Mouse (Mus musculus) CH12.LX (cell line): ENCODE results near the gene Mms19. TPM values are rescaled to one million over a fixed set of nuclear protein-coding genes. Genes with fewer than 3 reads are reported as not detected.
A peak's percentile ranks its signal among the peaks of the same experiment; 100 is the strongest.

Experiments
- DNase-seq: peaks from one replicate; pipeline ENCODE4 v3.0.0-alpha.2; 2013; ENCODE audit errors: extremely low read depth
- H3K27ac ChIP-seq: 2 replicates; pipeline ENCODE4 v1.5.1; 2012; ENCODE audit warnings: low read depth, mild to moderate bottlenecking, control low read depth, moderate library complexity; ENCODE audit not compliant: insufficient read depth
- H3K27me3 ChIP-seq: replicated peaks from 2 replicates; pipeline ENCODE3; 2012; ENCODE audit warnings: inconsistent platforms
- H3K36me3 ChIP-seq, 2 experiments: replicated peaks in 1 of 2; 2 replicates each; pipeline versions ENCODE3 to v1.6.1; 2012; ENCODE audit warnings: inconsistent platforms in 1 of 2, low read length in 1 of 2, mild to moderate bottlenecking in 1 of 2, mixed read lengths in 1 of 2, moderate library complexity in 1 of 2; ENCODE audit not compliant: control insufficient read depth in 1 of 2, insufficient read depth in 1 of 2
- H3K4me1 ChIP-seq, 2 experiments: 2 replicates each; pipeline ENCODE4 v1.6.1; 2012; ENCODE audit warnings: inconsistent platforms in 1 of 2, moderate library complexity in 1 of 2; ENCODE audit not compliant: insufficient read depth in 2 of 2, control insufficient read depth in 1 of 2
- H3K4me2 ChIP-seq: 2 replicates; pipeline ENCODE4 v1.6.1; 2012; ENCODE audit warnings: low read depth, mild to moderate bottlenecking, control low read depth; ENCODE audit not compliant: poor library complexity, insufficient read depth, severe bottlenecking
- H3K4me3 ChIP-seq, 3 experiments: fragments of 150-350 bp in 1 of 3; sonication (generic) in 1 of 3; replicated peaks in 1 of 3; 2 replicates each; pipeline versions ENCODE3 to v1.5.1; 2011 to 2012; ENCODE audit warnings: low read depth in 2 of 3, low read length in 2 of 3, mild to moderate bottlenecking in 2 of 3, moderate library complexity in 2 of 3, control low read depth in 1 of 3, improper control_type of control experiment in 1 of 3, inconsistent platforms in 1 of 3, mixed read lengths in 1 of 3; ENCODE audit not compliant: poor library complexity in 1 of 3
- H3K79me2 ChIP-seq: replicated peaks from 2 replicates; pipeline ENCODE4 v1.6.1; 2012; ENCODE audit warnings: mild to moderate bottlenecking, moderate library complexity; ENCODE audit not compliant: control insufficient read depth, poor library complexity, insufficient read depth, severe bottlenecking; ENCODE audit errors: extremely low read depth
- H3K9ac ChIP-seq: 2 replicates; pipeline ENCODE4 v1.6.1; 2012; ENCODE audit warnings: low read depth, mild to moderate bottlenecking, control low read depth, moderate library complexity; ENCODE audit not compliant: insufficient read depth
- H3K9me3 ChIP-seq: replicated peaks from 2 replicates; pipeline ENCODE3; 2012; ENCODE audit warnings: low read length, inconsistent platforms, mixed read lengths
- BHLHE40 ChIP-seq: IDR thresholded peaks from 2 replicates; pipeline ENCODE4 v1.6.1; 2011; ENCODE audit warnings: mild to moderate bottlenecking, low read depth, low read length, improper control_type of control experiment
- CHD1 ChIP-seq: IDR thresholded peaks from 2 replicates; pipeline ENCODE4 v1.6.1; 2012; ENCODE audit warnings: low read depth, low read length, improper control_type of control experiment, inconsistent platforms
- CHD2 ChIP-seq: IDR thresholded peaks from 2 replicates; pipeline ENCODE4 v1.6.1; 2011; ENCODE audit warnings: low read length, improper control_type of control experiment
- CTCF ChIP-seq, 2 experiments: IDR thresholded peaks in 1 of 2; conservative IDR thresholded peaks in 1 of 2; 2 replicates each; pipeline ENCODE4 v1.5.1; 2011 to 2012; ENCODE audit warnings: low read depth in 2 of 2, low read length in 2 of 2, improper control_type of control experiment in 1 of 2, inconsistent platforms in 1 of 2, mild to moderate bottlenecking in 1 of 2, moderate library complexity in 1 of 2
- IRF4 ChIP-seq: IDR thresholded peaks from 2 replicates; pipeline ENCODE4 v1.6.1; 2014; ENCODE audit warnings: low read depth, mild to moderate bottlenecking, inconsistent platforms, low read length, improper control_type of control experiment
- JUN ChIP-seq: IDR thresholded peaks from 2 replicates; pipeline ENCODE4 v1.6.1; 2011; ENCODE audit warnings: low read depth, mild to moderate bottlenecking, low read length, improper control_type of control experiment, moderate library complexity; ENCODE audit not compliant: insufficient read depth
- MAFK ChIP-seq: IDR thresholded peaks from 2 replicates; pipeline ENCODE4 v1.6.1; 2011; ENCODE audit warnings: low read length, improper control_type of control experiment; ENCODE audit not compliant: insufficient replicate concordance
- MYC ChIP-seq: IDR thresholded peaks from 2 replicates; pipeline ENCODE4 v1.6.1; 2011; ENCODE audit warnings: low read depth, mild to moderate bottlenecking, improper control_type of control experiment, low read length
- NELFE ChIP-seq: IDR thresholded peaks from 2 replicates; pipeline ENCODE4 v1.6.1; 2011; ENCODE audit warnings: low read depth, low read length, improper control_type of control experiment
- POLR2AphosphoS2 ChIP-seq: IDR thresholded peaks from 2 replicates; pipeline ENCODE4 v1.6.1; 2011; ENCODE audit warnings: low read depth, low read length, improper control_type of control experiment
- RAD21 ChIP-seq: IDR thresholded peaks from 2 replicates; pipeline ENCODE4 v1.6.1; 2011; ENCODE audit warnings: low read depth, mild to moderate bottlenecking, low read length, improper control_type of control experiment, moderate library complexity
- SIN3A ChIP-seq: IDR thresholded peaks from 2 replicates; pipeline ENCODE4 v1.6.1; 2012; ENCODE audit warnings: low read length, improper control_type of control experiment, inconsistent platforms
- TCF12 ChIP-seq: IDR thresholded peaks from 2 replicates; pipeline ENCODE4 v1.6.1; 2014; ENCODE audit warnings: low read depth, mild to moderate bottlenecking, inconsistent platforms, low read length, improper control_type of control experiment
- USF1 ChIP-seq: IDR thresholded peaks from 2 replicates; pipeline ENCODE4 v1.6.1; 2014; ENCODE audit warnings: low read depth, mild to moderate bottlenecking, inconsistent platforms, low read length, improper control_type of control experiment
- ZC3H11A ChIP-seq: IDR thresholded peaks from 2 replicates; pipeline ENCODE4 v1.6.1; 2012; ENCODE audit warnings: low read depth, mild to moderate bottlenecking, inconsistent platforms, low read length, improper control_type of control experiment
- ZKSCAN1 ChIP-seq: IDR thresholded peaks from 2 replicates; pipeline ENCODE4 v1.6.1; 2012; ENCODE audit warnings: low read depth, inconsistent platforms, low read length, improper control_type of control experiment, borderline replicate concordance
- ZNF384 ChIP-seq: IDR thresholded peaks from 2 replicates; pipeline ENCODE4 v1.6.1; 2012; ENCODE audit warnings: low read depth, low read length, improper control_type of control experiment, inconsistent platforms
- dilution Hi-C: fragments of 300-500 bp; cut with MboI; formaldehyde crosslinking; loops from 2 replicates; pipeline ENCODE4 v1.14.3; 2020; ENCODE audit warnings: low sequenced_read_pairs; ENCODE audit not compliant: extremely low pct_unique_long_range_greater_than_20kb, extremely low pct_ligation_motif_present
- in situ Hi-C: fragments of 300-500 bp; cut with MboI; formaldehyde crosslinking; loops from 3 replicates; pipeline ENCODE4 v1.14.3; 2019; ENCODE audit warnings: low sequenced_read_pairs, low pct_ligation_motif_present, low pct_unique_long_range_greater_than_20kb, mixed read lengths
- polyA plus RNA-seq: library from polyadenylated mRNA; unstranded; fragments of >175 nt; gene quantifications from 2 replicates; pipeline ENCODE4 v1.2.1, GENCODE M21; 2012; ENCODE audit warnings: low read depth; ENCODE audit not compliant: insufficient read length
- total RNA-seq, 2 experiments: library from RNA; depleted of rRNA; stranded (reverse); fragments of 300-350 nt in 1 of 2; fragments of >200 nt in 1 of 2; gene quantifications; 2 replicates each; pipeline ENCODE4 v1.2.3; 2012 to 2014

Mms19 gene
- total and polyA plus RNA-seq, 3 experiments = 32.1 to 46.3 (median 43.3) TPM

DNA sequence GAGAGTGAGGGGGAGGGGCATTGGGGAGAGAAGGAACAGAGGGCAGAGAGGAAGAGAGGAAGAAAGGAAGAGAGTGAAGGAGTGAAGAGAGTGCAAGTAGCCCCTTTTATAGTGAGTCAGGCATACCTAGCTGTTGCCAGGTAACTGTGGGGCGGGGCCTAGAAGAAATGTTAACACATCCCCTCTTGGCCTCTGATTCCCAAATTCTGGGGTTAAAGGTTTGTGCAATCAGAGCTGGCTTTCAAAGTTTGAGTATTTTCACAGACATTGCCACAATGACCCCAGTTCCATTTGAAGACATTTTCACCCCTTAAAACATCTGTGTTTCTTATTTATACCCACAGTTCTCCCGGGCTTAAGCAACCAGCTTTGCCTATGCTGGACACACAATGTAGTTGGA lies 75.7 kb downstream of the Mms19 start:
- Histone ChIP-seq H3K79me2 (no peaks in the 10 kb centered on the region), H3K36me3 (no peaks in the 10 kb centered on the region), H3K27me3 (no peaks in the 10 kb centered on the region), H3K9ac (no peak overlapping the region), H3K4me1 (peaks cover 3 to 11% of the 10 kb centered on the region in 2 experiments), H3K27ac (no peak overlapping the region), H3K9me3 (no peaks in the 10 kb centered on the region), H3K4me2 (no peak overlapping the region), H3K4me3 (no peak overlapping the region)
- dilution Hi-C loops = no loop called here
- DNase-seq = no peak
- in situ Hi-C loops = no loop called here
- TF ChIP-seq MAFK (no peak), JUN (no peak), USF1 (no peak), RAD21 (no peak), ZNF384 (no peak), TCF12 (no peak), BHLHE40 (no peak), SIN3A (no peak), CHD1 (no peak), POLR2AphosphoS2 (no peak), MYC (no peak), ZKSCAN1 (no peak), CHD2 (no peak), NELFE (no peak), IRF4 (no peak), CTCF (conservative IDR thresholded peaks at IDR 0.05 in 1 of 2, IDR thresholded peaks at IDR 0.05 in 1 of 2; ENCODE audit: low read depth in 2 of 2, low read length in 2 of 2) (no peak), ZC3H11A (no peak)

DNA sequence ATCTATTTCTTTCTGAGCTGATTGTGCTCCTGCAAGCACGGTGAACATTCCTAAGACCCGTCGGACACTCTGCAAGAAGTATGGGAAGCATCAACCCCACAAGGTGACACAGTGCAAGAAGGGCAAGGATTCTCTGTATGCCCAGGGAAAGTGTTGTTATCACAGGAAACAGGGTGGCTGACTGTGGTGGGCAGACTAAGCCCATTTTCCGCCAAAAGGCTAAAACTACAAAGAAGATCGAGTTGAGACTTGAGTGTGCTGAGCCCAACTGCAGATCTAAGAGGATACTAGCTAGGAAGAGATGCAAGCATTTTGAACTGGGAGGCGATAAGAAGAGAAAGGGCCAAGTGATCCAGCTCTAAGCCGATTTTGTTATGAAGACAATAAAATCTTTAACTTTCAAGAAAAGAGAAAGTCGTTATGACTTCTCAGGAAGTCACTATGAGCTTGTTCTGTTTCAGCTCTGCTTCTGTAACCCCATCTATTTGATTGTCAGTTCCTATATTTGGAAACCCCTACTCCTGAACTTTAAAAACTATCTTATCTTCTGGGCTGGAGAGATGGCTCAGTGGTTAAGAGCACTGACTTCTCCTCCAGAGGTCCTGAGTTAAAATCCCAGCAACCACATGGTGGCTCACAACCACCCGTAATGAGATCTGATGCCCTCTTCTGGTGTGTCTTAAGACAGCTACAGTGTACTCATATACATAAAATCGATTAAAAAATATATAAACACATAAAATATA lies 77.9 kb downstream of the Mms19 start:
- Histone ChIP-seq H3K27ac (no peak overlapping the region), H3K27me3 (no peaks in the 10 kb centered on the region), H3K36me3 (no peaks in the 10 kb centered on the region), H3K9me3 (no peaks in the 10 kb centered on the region), H3K9ac (no peak overlapping the region), H3K4me1 (peaks cover 6 to 20% of the 10 kb centered on the region in 2 experiments), H3K4me3 (no peak overlapping the region), H3K79me2 (no peaks in the 10 kb centered on the region), H3K4me2 (no peak overlapping the region)
- in situ Hi-C loops (no loop called here), dilution Hi-C loops (no loop called here)
- DNase-seq = no peak
- TF ChIP-seq ZC3H11A (no peak), CTCF (conservative IDR thresholded peaks at IDR 0.05 in 1 of 2, IDR thresholded peaks at IDR 0.05 in 1 of 2; ENCODE audit: low read depth in 2 of 2, low read length in 2 of 2) (0 out of 4 replicates have a peak, but pooled peaks of 1 of the 2 experiments have one; percentile 7)
